Mouse (Mus musculus): ENCODE measurements around the gene Gm17584.
"Not testable (repeated sequence)": the region's sequence is repeated elsewhere in the genome, so short reads cannot be mapped to it uniquely, and the experiment has no call there.

The Gm17584 gene

DNA sequence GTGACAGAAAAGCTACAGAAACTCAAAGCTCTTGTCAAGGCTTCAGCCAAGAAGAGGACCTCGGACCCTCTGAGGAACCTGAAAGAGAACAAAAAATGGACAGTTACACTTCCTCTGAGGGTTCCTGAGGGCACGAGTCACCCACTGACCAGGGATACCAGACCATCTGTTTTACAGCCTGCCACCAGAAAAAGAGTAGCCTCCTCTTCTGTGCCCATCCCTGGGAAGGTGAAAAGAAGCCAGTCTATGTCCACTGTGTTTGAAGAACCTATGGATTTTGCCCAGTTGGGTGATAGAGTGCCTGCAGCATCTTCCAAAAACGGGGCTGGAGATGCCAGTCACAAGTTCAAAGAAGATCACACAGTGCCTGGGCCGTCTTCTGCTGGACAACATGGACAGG is at the start of gene Gm17584:
Gene Gm17584 (plus strand): TSS at position 301 of the 400 bp plus-strand sequence.
- not testable (repeated sequence) for DNase-seq (ENCODE audit: low spot score in 2 of 2)
